Mouse (Mus musculus): ENCODE results near the gene Lhx2.

Gene Lhx2

GRCm38 (mm10) chr2:38338990-38339909, at the start of gene Lhx2:
Gene Lhx2 (plus strand): TSS chr2:38339281.
- no peak for DNase-seq (ENCODE audit: low read depth, low spot score)

GRCm38 (mm10) chr2:38291526-38291925, 47.6 kb upstream of the Lhx2 start:
- DNase-seq (ENCODE audit: low read depth, low spot score): no peak

GRCm38 (mm10) chr2:38295939-38296338, 43.1 kb upstream of the Lhx2 start:
- no peak for DNase-seq (ENCODE audit: low read depth, low spot score)

- no peak for DNase-seq (ENCODE audit: low read depth, low spot score)
Observed at GRCm38 (mm10) chr2:38300941-38301340, 38.1 kb upstream of the Lhx2 start.

GRCm38 (mm10) chr2:38305152-38305551, 33.9 kb upstream of the Lhx2 start:
- no peak for DNase-seq (ENCODE audit: low read depth, low spot score)

- no peak for DNase-seq (ENCODE audit: low read depth, low spot score)
Observed at GRCm38 (mm10) chr2:38312921-38313320, 26.2 kb upstream of the Lhx2 start.

- DNase-seq (ENCODE audit: low read depth, low spot score): no peak
Observed at GRCm38 (mm10) chr2:38313399-38313798, 25.7 kb upstream of the Lhx2 start.

GRCm38 (mm10) chr2:38319086-38319485, 20.0 kb upstream of the Lhx2 start:
- DNase-seq (ENCODE audit: low read depth, low spot score): no peak

- no peak for DNase-seq (ENCODE audit: low read depth, low spot score)
Observed at GRCm38 (mm10) chr2:38320911-38321310, 18.2 kb upstream of the Lhx2 start.

- no peak for DNase-seq (ENCODE audit: low read depth, low spot score)
Observed at GRCm38 (mm10) chr2:38323380-38323779, 15.7 kb upstream of the Lhx2 start.

- DNase-seq (ENCODE audit: low read depth, low spot score): no peak
Observed at GRCm38 (mm10) chr2:38326671-38327070, 12.4 kb upstream of the Lhx2 start.

GRCm38 (mm10) chr2:38333586-38334119, 5.4 kb upstream of the Lhx2 start:
- DNase-seq (ENCODE audit: low read depth, low spot score): no peak

- no peak for DNase-seq (ENCODE audit: low read depth, low spot score)
Observed at GRCm38 (mm10) chr2:38336606-38337005, 2.5 kb upstream of the Lhx2 start.

- no peak for DNase-seq (ENCODE audit: low read depth, low spot score)
Observed at GRCm38 (mm10) chr2:38337091-38337640, 1.9 kb upstream of the Lhx2 start.

GRCm38 (mm10) chr2:38337681-38338080, 1.4 kb upstream of the Lhx2 start:
- DNase-seq (ENCODE audit: low read depth, low spot score): no peak

- DNase-seq (ENCODE audit: low read depth, low spot score): no peak
Observed at GRCm38 (mm10) chr2:38338348-38338932, 641 bp upstream of the Lhx2 start.

- DNase-seq (ENCODE audit: low read depth, low spot score): no peak
Observed at GRCm38 (mm10) chr2:38339910-38340625, 987 bp downstream of the Lhx2 start.

GRCm38 (mm10) chr2:38340626-38341200, 1.6 kb downstream of the Lhx2 start:
- DNase-seq (ENCODE audit: low read depth, low spot score): no peak

- no peak for DNase-seq (ENCODE audit: low read depth, low spot score)
Observed at GRCm38 (mm10) chr2:38343573-38343972, 4.5 kb downstream of the Lhx2 start.

- DNase-seq (ENCODE audit: low read depth, low spot score): no peak
Observed at GRCm38 (mm10) chr2:38344727-38345126, 5.6 kb downstream of the Lhx2 start.

- DNase-seq (ENCODE audit: low read depth, low spot score): no peak
Observed at GRCm38 (mm10) chr2:38346417-38346816, 7.3 kb downstream of the Lhx2 start.

Data from WW6 (cell line).